Mouse (Mus musculus) spleen, adult 2 months (tissue): ENCODE data around the gene Slc11a2. TPM values are rescaled to one million over a fixed set of nuclear protein-coding genes. Genes with fewer than 3 reads are reported as not detected.
"Not testable (repeated sequence)": the region's sequence is repeated elsewhere in the genome, so short reads cannot be mapped to it uniquely, and the experiment has no call there.

Source experiments
- DNase-seq, 2 experiments: peaks; one replicate each; pipeline versions ENCODE4 v3.0.0 to v3.0.0-alpha.2; 2012 to 2021; ENCODE audit warnings: low spot score in 2 of 2, low read depth in 1 of 2
- H3K27ac ChIP-seq: fragments of 200-500 bp; 2 replicates; pipeline ENCODE4 v1.5.1; 2012; ENCODE audit warnings: low read length, inconsistent platforms; ENCODE audit not compliant: insufficient read depth
- H3K27me3 ChIP-seq: fragments of 200-500 bp; 2 replicates; pipeline ENCODE4 v1.6.1; 2012; ENCODE audit warnings: mild to moderate bottlenecking, moderate library complexity, low read length, inconsistent platforms; ENCODE audit not compliant: control insufficient read depth, insufficient read depth
- H3K36me3 ChIP-seq: fragments of 200-500 bp; 2 replicates; pipeline ENCODE4 v1.6.1; 2012; ENCODE audit warnings: mild to moderate bottlenecking, low read length, inconsistent platforms; ENCODE audit not compliant: control insufficient read depth, insufficient read depth
- H3K4me1 ChIP-seq: fragments of 200-500 bp; 2 replicates; pipeline ENCODE4 v1.6.1; 2011; ENCODE audit warnings: inconsistent platforms; ENCODE audit not compliant: control insufficient read depth, insufficient read depth, insufficient read length
- H3K4me3 ChIP-seq: fragments of 200-500 bp; 2 replicates; pipeline ENCODE4 v1.5.1; 2011; ENCODE audit warnings: mild to moderate bottlenecking, inconsistent platforms; ENCODE audit not compliant: insufficient read depth, insufficient read length; ENCODE audit errors: extremely low read depth
- CTCF ChIP-seq: fragments of 200-500 bp; IDR thresholded peaks from 2 replicates; pipeline ENCODE4 v1.5.1; 2011; ENCODE audit warnings: mild to moderate bottlenecking, inconsistent platforms; ENCODE audit not compliant: insufficient read depth, insufficient read length, insufficient replicate concordance; ENCODE audit errors: extremely low read depth
- POLR2A ChIP-seq: fragments of 200-500 bp; IDR thresholded peaks from 2 replicates; pipeline ENCODE4 v1.6.1; 2011; ENCODE audit warnings: low read depth, low read length, inconsistent platforms
- WGBS: fragments of 180-500 bp; shearing (Covaris S2); methylation state at CpG from one replicate; pipeline ENCODE4 v1.1.7; 2018; 5-methylcytosine and 5-hydroxymethylcytosine counted together
- polyA plus RNA-seq: library from polyadenylated mRNA; depleted of rRNA; stranded (reverse); fragments of >200 nt; gene quantifications from 2 replicates; pipeline ENCODE4 v1.2.3, GENCODE M21; 2012

Slc11a2 gene
- polyA plus RNA-seq, 1 experiment: 24.9 TPM

- H3K27ac ChIP-seq: no peak overlapping the region
- no peak for DNase-seq
- 73% methylated on average over 2 of the region's 2 CpGs for whole genome bisulfite sequencing
- H3K4me1 ChIP-seq: no peaks in the 10 kb centered on the region
- no peak for TF ChIP-seq CTCF
- TF ChIP-seq POLR2A: no peak
- H3K36me3 ChIP-seq: no peaks in the 10 kb centered on the region
- no peaks in the 10 kb centered on the region for H3K27me3 ChIP-seq
- no peak overlapping the region for H3K4me3 ChIP-seq
Observed at GRCm38 (mm10) chr15:100380104-100380503, 44.8 kb downstream of the Slc11a2 start.

- no peak overlapping the region for H3K4me3 ChIP-seq
- no peaks in the 10 kb centered on the region for H3K36me3 ChIP-seq
- WGBS: 90% methylated on average over 8 of the region's 8 CpGs
- TF ChIP-seq CTCF (no peak), POLR2A (no peak)
- DNase-seq: no peak
- H3K4me1 ChIP-seq: no peaks in the 10 kb centered on the region
- no peaks in the 10 kb centered on the region for H3K27me3 ChIP-seq
- H3K27ac ChIP-seq: no peak overlapping the region
Observed at GRCm38 (mm10) chr15:100379658-100380057, 45.2 kb downstream of the Slc11a2 start.

GRCm38 (mm10) chr15:100377847-100378505 lies 46.9 kb downstream of the Slc11a2 start:
- not testable (repeated sequence) for H3K27me3 ChIP-seq, H3K27ac ChIP-seq
- 57% methylated on average over 4 of the region's 9 CpGs for WGBS

GRCm38 (mm10) chr15:100375066-100375465 lies 49.8 kb downstream of the Slc11a2 start:
- 51% methylated on average over 5 of the region's 5 CpGs for WGBS
- no peaks in the 10 kb centered on the region for H3K36me3 ChIP-seq
- no peak overlapping the region for H3K4me3 ChIP-seq
- DNase-seq: peak in 1 of 2 experiments; percentile 17
- H3K4me1 ChIP-seq: no peaks in the 10 kb centered on the region
- H3K27me3 ChIP-seq: no peaks in the 10 kb centered on the region
- TF ChIP-seq POLR2A (no peak), CTCF (peak; percentile 24; the same call in 1 of the 2 replicates)
- no peak overlapping the region for H3K27ac ChIP-seq

More at GRCm38 (mm10) chr15:100377847-100378505, 46.9 kb downstream of the Slc11a2 start:
- not testable (repeated sequence) for DNase-seq, H3K4me3 ChIP-seq, H3K4me1 ChIP-seq, H3K36me3 ChIP-seq

GRCm38 (mm10) chr15:100367119-100367518 lies 57.8 kb downstream of the Slc11a2 start:
- TF ChIP-seq POLR2A (no peak), CTCF (no peak)
- DNase-seq: no peak
- 87% methylated on average over 7 of the region's 7 CpGs for WGBS
- no peaks in the 10 kb centered on the region for H3K36me3 ChIP-seq
- no peak overlapping the region for H3K27ac ChIP-seq
- H3K4me3 ChIP-seq: no peak overlapping the region
- H3K4me1 ChIP-seq: no peaks in the 10 kb centered on the region
- no peaks in the 10 kb centered on the region for H3K27me3 ChIP-seq

GRCm38 (mm10) chr15:100365967-100366366 lies 58.9 kb downstream of the Slc11a2 start:
- not testable (repeated sequence) for DNase-seq, H3K36me3 ChIP-seq, H3K4me1 ChIP-seq, H3K4me3 ChIP-seq, H3K27ac ChIP-seq, H3K27me3 ChIP-seq
- 88% methylated on average over 9 of the region's 9 CpGs for WGBS

- TF ChIP-seq CTCF (no peak), POLR2A (no peak)
Observed at GRCm38 (mm10) chr15:100364242-100364641, 60.6 kb downstream of the Slc11a2 start, which contains the start of gene Higd1c. Higd1c (plus strand) TSS chr15:100364542.

More at GRCm38 (mm10) chr15:100364242-100364641, 60.6 kb downstream of the Slc11a2 start, which contains the start of gene Higd1c:
- H3K36me3 ChIP-seq: no peaks in the 10 kb centered on the region
- no peak for DNase-seq
- WGBS: 81% methylated on average over 7 of the region's 7 CpGs
- no peaks in the 10 kb centered on the region for H3K27me3 ChIP-seq
- no peak within 1 kb of the TSS for H3K27ac ChIP-seq
- no peaks in the 10 kb centered on the region for H3K4me1 ChIP-seq
- no peak within 1 kb of the TSS for H3K4me3 ChIP-seq
